Mouse (Mus musculus) heart, postnatal 0 days (tissue): ENCODE data around the gene Maml2. TPM values are rescaled to one million over a fixed set of nuclear protein-coding genes. Genes with fewer than 3 reads are reported as not detected.

Source experiments
- ATAC-seq: fragments of 200-750 bp; cut with Nextera tagmentation; 2 replicates; pipeline ENCODE4 v1.8.0; 2017; ENCODE audit warnings: low read depth, moderate number of reproducible peaks, moderate library complexity; ENCODE audit not compliant: insufficient read depth
- DNase-seq: peaks from one replicate; pipeline ENCODE4 v3.0.0-alpha.2; 2016; ENCODE audit warnings: low spot score
- H3K27ac ChIP-seq: fragments of 300-500 bp; sonication (generic); 2 replicates; pipeline ENCODE4 v1.5.1; 2014; ENCODE audit warnings: low read depth, mild to moderate bottlenecking
- H3K27me3 ChIP-seq: fragments of 300-500 bp; sonication (generic); 2 replicates; pipeline ENCODE4 v1.6.1; 2014; ENCODE audit warnings: low read length, mixed read lengths; ENCODE audit not compliant: control insufficient read depth, insufficient read depth
- H3K36me3 ChIP-seq: fragments of 300-500 bp; sonication (generic); replicated peaks from 2 replicates; pipeline ENCODE4 v1.6.1; 2014; ENCODE audit warnings: low read length, mixed read lengths; ENCODE audit not compliant: control insufficient read depth, insufficient read depth
- H3K4me1 ChIP-seq: fragments of 300-500 bp; sonication (generic); 2 replicates; pipeline ENCODE4 v1.6.1; 2014; ENCODE audit warnings: antibody characterized with exemption; ENCODE audit not compliant: control insufficient read depth, insufficient read depth
- H3K4me2 ChIP-seq: fragments of 300-500 bp; sonication (generic); 2 replicates; pipeline ENCODE4 v1.6.1; 2014; ENCODE audit warnings: low read depth, mild to moderate bottlenecking, low read length, moderate library complexity
- H3K4me3 ChIP-seq: fragments of 300-500 bp; sonication (generic); 2 replicates; pipeline ENCODE4 v1.5.1; 2014; ENCODE audit warnings: low read depth, low read length
- H3K9ac ChIP-seq: fragments of 300-500 bp; sonication (generic); replicated peaks from 2 replicates; pipeline ENCODE4 v1.6.1; 2014; ENCODE audit warnings: low read depth, low read length, mixed read lengths
- H3K9me3 ChIP-seq: fragments of 300-500 bp; sonication (generic); replicated peaks from 2 replicates; pipeline ENCODE4 v1.6.1; 2016; ENCODE audit warnings: low read length; ENCODE audit not compliant: control insufficient read depth
- CTCF ChIP-seq: IDR thresholded peaks from 2 replicates; pipeline ENCODE4 v1.5.1; 2016; ENCODE audit warnings: antibody characterized with exemption, control low read depth, low read depth
- EP300 ChIP-seq: IDR thresholded peaks from 2 replicates; pipeline ENCODE4 v1.6.1; 2016; ENCODE audit warnings: antibody characterized with exemption, low read depth
- WGBS: fragments of 180-500 bp; shearing (Covaris S2); extraction: QIAGEN DNeasy Blood & Tissue Kit; methylation state at CpG from one replicate; pipeline ENCODE4 v1.1.7; 2014; 5-methylcytosine and 5-hydroxymethylcytosine counted together
- polyA plus RNA-seq: library from polyadenylated mRNA; unstranded; fragments of >200 nt; fragmentation: Nextera tagmentation; extraction: Ambion mirVana; gene quantifications from 2 replicates; pipeline ENCODE4 v1.2.1, GENCODE M21; 2015
- total RNA-seq: library from RNA; depleted of rRNA; stranded (reverse); fragments of >200 nt; gene quantifications from 2 replicates; pipeline ENCODE4 v1.2.3, GENCODE M21; 2014; ENCODE audit warnings: low replicate concordance

Gene Maml2
- total and polyA plus RNA-seq, 2 experiments from 2014 or later, result 6.0 to 7.0 TPM

DNA sequence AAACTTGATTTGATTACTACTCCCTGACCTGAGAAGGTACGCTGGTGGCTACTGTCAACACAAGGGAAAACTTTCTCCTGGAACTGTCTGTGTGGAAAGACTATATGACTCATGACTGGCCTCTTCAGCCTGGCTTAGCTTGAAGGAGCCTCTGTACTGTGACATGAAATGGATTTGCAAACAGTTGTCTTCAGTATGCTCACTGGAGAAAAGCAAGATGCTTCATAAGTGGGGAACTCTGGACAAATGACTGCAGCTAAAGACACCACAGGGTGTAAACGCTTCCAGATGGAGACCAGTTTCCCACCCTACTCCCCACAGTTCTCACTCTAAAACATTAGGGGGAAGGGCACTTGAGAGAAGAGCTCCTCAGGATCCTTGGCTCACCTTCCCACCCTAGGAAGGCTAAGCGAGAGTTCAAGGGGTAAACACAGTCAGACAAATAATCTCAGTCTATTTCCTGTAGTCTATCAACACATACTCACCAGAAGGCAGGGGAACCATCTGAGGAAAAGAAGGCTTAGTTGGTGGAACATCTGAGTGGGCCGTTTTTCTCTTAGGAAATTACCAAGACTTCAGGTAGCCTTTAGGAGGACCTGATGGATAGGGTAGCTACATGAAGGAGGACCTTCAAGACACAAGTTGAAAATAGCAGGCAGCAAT lies 167.7 kb downstream of the Maml2 start:
- Histone ChIP-seq H3K9ac (no peak overlapping the region), H3K4me3 (no peak overlapping the region), H3K4me2 (no peak overlapping the region), H3K4me1 (peaks cover 20% of the 10 kb centered on the region), H3K27me3 (no peaks in the 10 kb centered on the region), H3K27ac (peak overlapping the region; percentile 61), H3K9me3 (no peaks in the 10 kb centered on the region), H3K36me3 (no peaks in the 10 kb centered on the region)
- ATAC-seq (no peak), DNase-seq (no peak)
- 56% methylated on average over 4 of the region's 4 CpGs for WGBS
- TF ChIP-seq EP300, result no peak
- no peak for TF ChIP-seq CTCF

DNA sequence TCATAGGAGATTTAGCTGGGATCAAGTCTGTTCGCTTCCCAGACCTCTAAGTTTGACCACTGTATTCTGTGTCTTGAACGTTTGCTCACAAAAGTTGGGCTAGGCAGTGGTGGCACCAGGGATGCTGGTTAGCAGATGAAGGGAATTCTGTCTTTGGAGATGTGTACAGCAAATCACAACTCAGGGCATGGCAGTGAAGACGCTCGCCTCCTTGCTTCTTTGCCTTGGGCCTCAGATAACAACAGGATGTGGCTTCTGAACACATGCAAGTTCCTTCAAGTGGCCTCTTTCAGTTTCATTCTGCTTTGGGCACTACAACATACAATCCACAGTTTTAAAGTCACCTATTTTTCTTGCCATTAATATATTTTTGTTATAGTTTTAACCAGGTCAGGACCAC lies 168.6 kb downstream of the Maml2 start:
- H3K9ac ChIP-seq, result no peak overlapping the region
- peak overlapping the region; percentile 61 for H3K27ac ChIP-seq
- DNase-seq (no peak), ATAC-seq (no peak)
- H3K4me2 ChIP-seq, result peak overlapping the region; percentile 33
- TF ChIP-seq EP300, result no peak
- no peak for TF ChIP-seq CTCF
- H3K27me3 ChIP-seq, result no peaks in the 10 kb centered on the region
- no peaks in the 10 kb centered on the region for H3K9me3 ChIP-seq
- H3K36me3 ChIP-seq, result no peaks in the 10 kb centered on the region
- no peak overlapping the region for H3K4me3 ChIP-seq
- 63% methylated on average over 4 of the region's 4 CpGs for WGBS
- peaks cover 20% of the 10 kb centered on the region for H3K4me1 ChIP-seq

DNA sequence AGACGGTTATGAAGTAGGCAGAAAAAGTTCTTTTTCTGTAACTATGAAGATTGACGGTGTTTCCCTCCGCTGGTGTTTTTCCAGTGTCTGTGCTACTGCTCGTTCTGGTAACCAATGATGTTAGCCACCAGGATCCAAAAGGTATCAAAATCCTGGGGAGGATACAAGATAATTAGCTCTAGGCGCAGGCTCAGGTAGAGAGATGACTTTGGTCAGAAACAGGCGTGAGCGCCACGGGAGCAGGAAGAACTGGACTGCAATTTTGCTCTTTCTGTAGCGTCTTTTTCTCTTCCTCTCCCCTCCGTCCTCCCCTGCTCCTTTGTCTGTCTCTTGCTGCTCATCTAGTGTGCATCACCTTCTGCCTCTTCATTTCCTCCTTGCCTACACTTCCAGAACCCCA lies 169.1 kb downstream of the Maml2 start:
- DNase-seq, result no peak
- Histone ChIP-seq H3K4me1 (peaks cover 20% of the 10 kb centered on the region), H3K9me3 (no peaks in the 10 kb centered on the region), H3K27me3 (no peaks in the 10 kb centered on the region), H3K4me2 (peak overlapping the region; percentile 33), H3K4me3 (no peak overlapping the region), H3K36me3 (no peaks in the 10 kb centered on the region), H3K27ac (peak overlapping the region; percentile 52; the same call in 1 of the 2 replicates), H3K9ac (no peak overlapping the region)
- TF ChIP-seq EP300, result no peak
- no peak for TF ChIP-seq CTCF
- ATAC-seq, result no peak
- 73% methylated on average over 10 of the region's 10 CpGs for WGBS

DNA sequence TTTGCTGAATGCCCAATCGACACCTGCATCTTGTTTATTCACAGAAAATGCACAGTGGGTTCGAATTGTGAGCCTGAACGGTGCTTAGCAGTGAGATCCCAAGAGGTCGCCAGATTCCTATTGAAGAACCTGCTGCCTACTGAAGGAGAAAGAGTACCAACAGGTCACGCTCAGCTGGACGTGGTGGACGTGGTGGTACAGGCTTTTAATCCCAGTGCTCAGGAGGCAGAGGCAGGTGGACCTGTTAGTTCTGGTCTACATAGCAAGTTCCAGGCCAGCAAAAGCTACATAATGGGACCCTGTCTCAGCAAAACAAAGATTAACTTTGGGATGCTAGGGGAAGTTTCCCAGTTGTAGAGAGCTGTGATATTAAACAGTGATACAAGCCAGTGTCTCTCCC lies 170.0 kb downstream of the Maml2 start:
- DNase-seq (no peak), ATAC-seq (no peak)
- Histone ChIP-seq H3K4me2 (no peak overlapping the region), H3K4me1 (peaks cover 20% of the 10 kb centered on the region), H3K27me3 (no peaks in the 10 kb centered on the region), H3K36me3 (no peaks in the 10 kb centered on the region), H3K9ac (no peak overlapping the region), H3K9me3 (no peaks in the 10 kb centered on the region), H3K4me3 (no peak overlapping the region), H3K27ac (no peak overlapping the region)
- TF ChIP-seq EP300, result no peak
- no peak for TF ChIP-seq CTCF
- 79% methylated on average over 7 of the region's 7 CpGs for WGBS

DNA sequence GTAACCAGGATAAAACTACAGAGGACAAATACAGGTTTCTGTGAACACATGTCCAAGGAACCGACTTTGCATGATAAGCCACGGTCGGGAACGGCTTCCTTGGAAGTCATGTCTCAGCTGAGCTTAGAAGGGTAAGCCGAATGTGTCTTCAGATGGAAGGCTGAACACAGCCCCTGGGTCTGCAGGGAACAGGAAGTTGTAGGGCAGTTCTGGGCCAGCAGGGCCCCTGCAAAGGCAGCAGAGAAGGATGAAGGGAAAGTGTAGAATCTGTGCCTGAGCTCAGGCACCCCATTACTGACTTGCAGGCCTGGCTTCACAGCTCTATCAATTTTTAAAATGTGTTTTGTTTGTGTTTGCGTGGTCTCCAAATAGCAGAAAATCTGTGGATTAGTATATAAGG lies 171.0 kb downstream of the Maml2 start:
- Histone ChIP-seq H3K4me1 (peaks cover 20% of the 10 kb centered on the region), H3K4me3 (no peak overlapping the region), H3K36me3 (no peaks in the 10 kb centered on the region), H3K27me3 (no peaks in the 10 kb centered on the region), H3K27ac (peak overlapping the region; percentile 68), H3K9me3 (no peaks in the 10 kb centered on the region), H3K9ac (no peak overlapping the region), H3K4me2 (no peak overlapping the region)
- 55% methylated on average over 6 of the region's 6 CpGs for WGBS
- DNase-seq (no peak), ATAC-seq (no peak)
- TF ChIP-seq CTCF, result no peak

DNA sequence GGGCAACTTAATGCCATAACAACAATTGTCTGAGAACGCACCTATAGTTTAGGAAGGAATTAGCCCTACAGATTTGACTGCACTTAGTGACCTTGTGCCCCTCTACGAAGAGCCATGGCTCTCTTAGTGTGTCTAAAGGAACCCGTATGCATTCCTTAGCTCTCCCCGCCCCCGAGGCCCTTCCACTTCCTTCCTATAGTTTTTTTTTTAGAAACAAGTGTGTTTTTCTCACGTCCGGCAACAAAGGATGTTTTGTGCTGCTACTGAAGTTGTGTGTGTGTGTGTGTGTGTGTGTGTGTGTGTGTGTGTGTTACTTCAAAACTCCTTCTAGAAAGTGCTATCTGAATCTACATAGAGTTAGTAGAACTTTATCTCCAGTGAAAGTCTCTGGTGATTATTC lies 172.3 kb downstream of the Maml2 start:
- Histone ChIP-seq H3K27me3 (no peaks in the 10 kb centered on the region), H3K36me3 (no peaks in the 10 kb centered on the region), H3K9me3 (no peaks in the 10 kb centered on the region), H3K4me1 (peaks cover 20% of the 10 kb centered on the region), H3K4me2 (peak overlapping the region; percentile 8; the same call in 1 of the 2 replicates), H3K9ac (no peak overlapping the region), H3K4me3 (no peak overlapping the region), H3K27ac (peak overlapping the region; percentile 68)
- ATAC-seq (no peak), DNase-seq (peak; percentile 29)
- TF ChIP-seq CTCF (no peak), EP300 (no peak)
- 35% methylated on average over 7 of the region's 7 CpGs for WGBS
